Mouse (Mus musculus) limb, embryonic 10.5 days (tissue): ENCODE data around the gene Fam57b. TPM values are rescaled to one million over a fixed set of nuclear protein-coding genes. Genes with fewer than 3 reads are reported as not detected.

Source experiments
- DNase-seq: peaks from one replicate; pipeline ENCODE4 v3.0.0-alpha.2; 2017; ENCODE audit warnings: low spot score
- H3K27ac ChIP-seq: fragments of 300-500 bp; sonication (generic); 2 replicates; pipeline ENCODE4 v1.5.1; 2016; ENCODE audit warnings: mild to moderate bottlenecking
- H3K27me3 ChIP-seq: fragments of 300-500 bp; sonication (generic); 2 replicates; pipeline ENCODE4 v1.6.1; 2016; ENCODE audit warnings: low read depth, mild to moderate bottlenecking; ENCODE audit not compliant: poor library complexity, severe bottlenecking
- H3K36me3 ChIP-seq: fragments of 300-500 bp; sonication (generic); 2 replicates; pipeline ENCODE4 v1.6.1; 2016; ENCODE audit warnings: mild to moderate bottlenecking, moderate library complexity
- H3K4me1 ChIP-seq: fragments of 300-500 bp; sonication (generic); 2 replicates; pipeline ENCODE4 v1.6.1; 2016
- H3K4me3 ChIP-seq: fragments of 300-500 bp; sonication (generic); 2 replicates; pipeline ENCODE4 v1.5.1; 2016; ENCODE audit warnings: mild to moderate bottlenecking, moderate library complexity
- H3K9me3 ChIP-seq: fragments of 300-500 bp; sonication (generic); replicated peaks from 2 replicates; pipeline ENCODE4 v1.6.1; 2016; ENCODE audit warnings: mild to moderate bottlenecking
- WGBS: fragments of 180-500 bp; shearing (Covaris S2); methylation state at CpG from one replicate; pipeline ENCODE4 v1.1.7; 2016; 5-methylcytosine and 5-hydroxymethylcytosine counted together
- polyA plus RNA-seq: library from polyadenylated mRNA; unstranded; fragments of >200 nt; fragmentation: Nextera tagmentation; extraction: Ambion mirVana; gene quantifications from 2 replicates; pipeline ENCODE4 v1.2.1, GENCODE M21; 2016

Fam57b gene
- polyA plus RNA-seq, 1 experiment from 2014 or later, result 0.21 TPM

GRCm38 (mm10) chr7:126825952-126826351, 28.5 kb downstream of the Fam57b start:
- no peak for DNase-seq
- Histone ChIP-seq H3K36me3 (no peaks in the 10 kb centered on the region), H3K9me3 (no peaks in the 10 kb centered on the region), H3K4me1 (peaks cover 27% of the 10 kb centered on the region), H3K4me3 (no peak overlapping the region), H3K27ac (no peak overlapping the region), H3K27me3 (peaks cover 58% of the 10 kb centered on the region)
- WGBS, result 75% methylated on average over 5 of the region's 5 CpGs

DNA sequence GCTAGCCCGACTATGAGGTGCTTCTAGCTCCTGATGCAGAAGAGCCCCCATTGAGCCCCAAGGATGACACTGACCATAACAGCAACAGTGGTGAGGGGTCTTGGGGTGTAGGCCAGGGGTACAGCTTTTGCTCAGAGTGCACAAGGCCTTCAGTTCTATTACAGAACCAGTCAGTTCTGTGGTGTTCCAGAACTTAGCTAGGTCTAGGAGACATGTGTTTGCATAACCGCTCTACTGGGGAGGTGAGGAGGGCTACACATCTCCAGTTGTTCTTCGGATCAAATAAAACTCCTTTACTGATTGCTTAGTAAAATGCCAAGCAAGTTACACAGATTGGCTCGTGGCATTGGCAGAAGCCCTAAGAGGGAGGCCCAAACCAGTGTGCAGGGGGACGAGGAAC, 34.1 kb downstream of the Fam57b start, which contains the start of gene 4930451I11Rik:
TSS of gene 4930451I11Rik (minus strand) at position 101 of the 400 bp plus-strand sequence.
- no peaks in the 10 kb centered on the region for H3K36me3 ChIP-seq
- H3K4me3 ChIP-seq, result peak within 1 kb of the TSS; percentile 37
- H3K27ac ChIP-seq, result no peak within 1 kb of the TSS
- DNase-seq, result no peak
- WGBS, result 59% methylated on average over 5 of the region's 5 CpGs
- no peaks in the 10 kb centered on the region for H3K9me3 ChIP-seq
- H3K27me3 ChIP-seq, result peaks cover 31% of the 10 kb centered on the region
- H3K4me1 ChIP-seq, result peaks cover 30% of the 10 kb centered on the region

DNA sequence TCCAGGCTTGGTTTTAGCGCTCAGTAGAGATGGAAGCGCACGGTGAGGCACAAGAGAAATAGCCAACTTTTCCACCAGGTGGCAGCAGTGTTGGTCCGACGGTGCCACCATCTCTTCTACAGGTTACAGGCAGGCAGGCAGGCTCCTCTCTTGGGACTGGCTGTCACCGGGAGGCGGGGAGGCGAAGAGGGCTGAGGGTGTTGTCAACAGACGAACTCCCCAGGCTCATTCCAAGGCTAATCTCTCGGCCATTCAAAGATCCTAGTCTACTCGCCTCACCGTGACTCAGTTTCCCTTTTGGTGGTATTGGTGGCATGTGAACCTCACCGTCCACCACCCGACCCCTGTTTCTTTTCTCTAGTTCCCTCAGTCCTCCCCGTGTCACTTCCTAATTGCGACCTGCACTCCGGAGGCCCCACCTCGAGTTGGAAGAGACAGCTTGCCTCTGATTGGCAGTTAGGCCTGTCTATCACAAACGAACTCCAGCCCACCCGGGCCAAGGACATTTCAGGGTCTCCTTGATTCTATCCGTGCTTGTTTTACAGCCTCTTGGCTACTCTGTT, 34.6 kb downstream of the Fam57b start:
- Histone ChIP-seq H3K27me3 (peaks cover 31% of the 10 kb centered on the region), H3K4me1 (peaks cover 32% of the 10 kb centered on the region), H3K4me3 (peak overlapping the region; percentile 37), H3K36me3 (no peaks in the 10 kb centered on the region), H3K27ac (no peak overlapping the region), H3K9me3 (no peaks in the 10 kb centered on the region)
- 2% methylated on average over 21 of the region's 21 CpGs for WGBS
- DNase-seq, result peak; percentile 74

DNA sequence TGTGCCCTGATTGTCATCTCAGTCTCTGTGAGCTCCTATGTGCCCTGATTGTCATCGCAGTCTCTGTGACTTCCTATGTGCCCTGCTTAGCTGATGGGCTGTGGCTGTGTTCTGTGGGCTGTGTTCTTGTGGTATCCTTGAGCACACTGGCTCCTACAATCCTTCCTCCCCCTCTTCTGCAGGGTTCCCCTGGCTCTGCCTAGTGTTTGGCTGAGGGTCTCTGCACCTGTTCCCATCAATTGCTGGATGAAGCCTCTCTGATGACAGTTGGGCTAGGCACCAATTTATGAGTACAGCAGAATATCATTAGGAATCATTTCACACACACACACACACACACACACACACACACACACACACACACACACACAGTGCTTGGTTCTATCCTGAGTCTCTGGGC, 35.8 kb downstream of the Fam57b start:
- no peaks in the 10 kb centered on the region for H3K36me3 ChIP-seq
- H3K9me3 ChIP-seq, result no peaks in the 10 kb centered on the region
- H3K4me1 ChIP-seq, result peaks cover 32% of the 10 kb centered on the region
- H3K4me3 ChIP-seq, result no peak overlapping the region
- 95% methylated on average over 1 of the region's 1 CpGs for whole genome bisulfite sequencing
- no peak for DNase-seq
- peaks cover 31% of the 10 kb centered on the region for H3K27me3 ChIP-seq
- no peak overlapping the region for H3K27ac ChIP-seq

- WGBS, result 81% methylated on average over 9 of the region's 9 CpGs
- Histone ChIP-seq H3K4me1 (peaks cover 12% of the 10 kb centered on the region), H3K27ac (no peak overlapping the region), H3K4me3 (no peak overlapping the region), H3K27me3 (peaks cover 20% of the 10 kb centered on the region), H3K36me3 (no peaks in the 10 kb centered on the region), H3K9me3 (no peaks in the 10 kb centered on the region)
- DNase-seq, result no peak
Observed at GRCm38 (mm10) chr7:126843276-126843675, 45.8 kb downstream of the Fam57b start.

DNA sequence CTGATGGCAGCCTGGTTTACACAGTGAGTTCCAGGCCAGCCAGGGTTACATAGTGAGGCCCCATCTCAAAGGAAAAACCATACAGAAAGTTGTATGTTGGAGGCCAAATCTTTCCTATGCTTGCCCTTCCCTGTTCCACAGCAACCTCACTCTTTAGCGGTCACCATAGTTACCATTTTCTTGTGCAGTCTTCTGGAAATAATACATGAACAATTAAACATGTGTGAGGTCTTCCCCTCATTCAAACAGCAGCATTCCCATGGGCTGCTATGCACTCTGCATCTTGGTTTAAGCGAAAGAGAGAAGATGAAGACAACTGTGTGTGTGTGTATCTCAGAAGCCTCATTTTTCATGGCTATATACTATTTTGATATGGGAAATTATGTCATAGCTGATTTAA, 48.0 kb downstream of the Fam57b start:
- H3K36me3 ChIP-seq, result no peaks in the 10 kb centered on the region
- WGBS, result 92% methylated on average over 2 of the region's 2 CpGs
- no peak for DNase-seq
- peaks cover 18% of the 10 kb centered on the region for H3K4me1 ChIP-seq
- peaks cover 42% of the 10 kb centered on the region for H3K27me3 ChIP-seq
- no peaks in the 10 kb centered on the region for H3K9me3 ChIP-seq
- no peak overlapping the region for H3K27ac ChIP-seq
- H3K4me3 ChIP-seq, result no peak overlapping the region

GRCm38 (mm10) chr7:126847116-126847420, 49.6 kb downstream of the Fam57b start, which contains the start of gene Doc2a:
Gene Doc2a, plus strand, starts transcription at chr7:126847416.
- peaks cover 27% of the 10 kb centered on the region for H3K4me1 ChIP-seq
- 27% methylated on average over 4 of the region's 4 CpGs for WGBS
- H3K9me3 ChIP-seq, result no peaks in the 10 kb centered on the region
- DNase-seq, result no peak
- H3K27ac ChIP-seq, result peak within 1 kb of the TSS; percentile 78
- H3K4me3 ChIP-seq, result peak within 1 kb of the TSS; percentile 71
- H3K36me3 ChIP-seq, result peaks cover 13% of the 10 kb centered on the region
- H3K27me3 ChIP-seq, result peaks cover 54% of the 10 kb centered on the region

GRCm38 (mm10) chr7:126847421-126848398, 50.2 kb downstream of the Fam57b start:
- WGBS, result under 1% methylated on average over 74 of the region's 74 CpGs
- peak overlapping the region; percentile 71 for H3K4me3 ChIP-seq
- peaks cover 27% of the 10 kb centered on the region for H3K4me1 ChIP-seq
- peak overlapping the region; percentile 78 for H3K27ac ChIP-seq
- H3K36me3 ChIP-seq, result peaks cover 19% of the 10 kb centered on the region
- DNase-seq, result peak; percentile 70
- no peaks in the 10 kb centered on the region for H3K9me3 ChIP-seq
- H3K27me3 ChIP-seq, result peaks cover 54% of the 10 kb centered on the region

GRCm38 (mm10) chr7:126848794-126849193, 51.3 kb downstream of the Fam57b start:
- peak overlapping the region; percentile 78; the same call in 1 of the 2 replicates for H3K27ac ChIP-seq
- H3K9me3 ChIP-seq, result no peaks in the 10 kb centered on the region
- H3K4me3 ChIP-seq, result peak overlapping the region; percentile 71
- 36% methylated on average over 10 of the region's 10 CpGs for WGBS
- H3K4me1 ChIP-seq, result peaks cover 27% of the 10 kb centered on the region
- peaks cover 54% of the 10 kb centered on the region for H3K27me3 ChIP-seq
- DNase-seq, result no peak
- peaks cover 30% of the 10 kb centered on the region for H3K36me3 ChIP-seq

DNA sequence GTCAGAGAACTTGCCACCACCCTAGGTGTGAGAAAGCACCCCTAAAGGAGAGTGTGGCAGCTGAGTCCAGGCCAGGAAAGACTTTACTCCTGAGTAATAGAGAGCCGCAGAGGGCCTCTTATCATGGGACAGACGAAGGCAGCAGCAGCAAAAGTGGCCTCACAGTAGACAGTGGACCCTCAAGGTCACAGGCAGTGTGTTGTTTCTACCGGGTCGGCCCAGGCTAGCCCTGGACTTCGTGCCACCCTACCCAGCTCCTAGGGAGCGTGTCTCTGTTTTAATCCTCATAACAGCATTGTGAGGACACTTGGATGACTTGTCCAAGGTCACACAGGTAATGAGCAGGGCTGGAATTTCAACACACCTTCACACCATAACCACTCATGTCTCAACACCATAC, 52.7 kb downstream of the Fam57b start:
- Histone ChIP-seq H3K4me3 (no peak overlapping the region), H3K36me3 (peaks cover 44% of the 10 kb centered on the region), H3K27me3 (peaks cover 54% of the 10 kb centered on the region), H3K9me3 (no peaks in the 10 kb centered on the region), H3K4me1 (peaks cover 27% of the 10 kb centered on the region), H3K27ac (no peak overlapping the region)
- 86% methylated on average over 6 of the region's 6 CpGs for WGBS
- DNase-seq, result no peak

DNA sequence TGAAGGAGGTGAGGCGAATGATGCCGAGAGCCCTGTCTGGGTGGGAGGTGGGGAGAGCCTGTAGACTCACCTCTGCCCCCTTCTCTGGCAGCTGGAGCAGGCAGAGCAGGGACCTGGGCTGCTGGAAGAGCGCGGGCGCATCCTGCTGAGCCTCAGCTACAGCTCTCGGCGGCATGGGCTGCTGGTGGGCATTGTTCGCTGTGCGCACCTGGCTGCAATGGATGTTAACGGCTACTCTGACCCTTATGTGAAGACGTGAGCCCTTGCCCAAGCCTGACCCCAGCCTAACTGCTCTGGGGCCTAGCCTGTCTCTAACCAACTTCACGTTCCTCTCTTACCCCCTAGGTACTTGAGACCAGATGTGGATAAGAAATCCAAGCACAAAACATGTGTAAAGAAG, 53.7 kb downstream of the Fam57b start:
- no peak overlapping the region for H3K4me3 ChIP-seq
- peaks cover 27% of the 10 kb centered on the region for H3K4me1 ChIP-seq
- DNase-seq, result no peak
- peaks cover 54% of the 10 kb centered on the region for H3K36me3 ChIP-seq
- no peaks in the 10 kb centered on the region for H3K9me3 ChIP-seq
- 40% methylated on average over 12 of the region's 12 CpGs for WGBS
- peak overlapping the region; percentile 42; the same call in 1 of the 2 replicates for H3K27ac ChIP-seq
- peaks cover 54% of the 10 kb centered on the region for H3K27me3 ChIP-seq

DNA sequence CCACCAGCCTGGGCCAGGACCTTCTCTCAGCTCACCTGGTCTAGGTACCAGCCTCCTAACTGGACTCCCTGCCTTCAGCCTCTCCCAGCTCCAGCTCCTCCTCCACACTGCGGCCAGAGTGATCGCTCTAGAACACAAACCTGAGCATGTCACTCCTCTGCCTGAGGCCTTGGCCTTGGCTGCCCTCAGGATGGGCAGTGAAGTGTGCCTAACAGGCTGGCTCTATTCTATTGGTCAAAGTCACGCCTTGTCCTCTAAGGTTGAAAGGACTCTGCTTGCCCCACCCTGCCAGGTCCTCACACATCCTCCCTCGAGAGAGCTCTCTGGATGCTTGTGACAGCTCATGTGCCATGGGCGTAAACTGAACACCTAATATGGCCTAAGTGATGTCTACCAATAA, 56.0 kb downstream of the Fam57b start:
- 88% methylated on average over 5 of the region's 5 CpGs for WGBS
- Histone ChIP-seq H3K9me3 (no peaks in the 10 kb centered on the region), H3K4me1 (peaks cover 13% of the 10 kb centered on the region), H3K36me3 (peaks cover 77% of the 10 kb centered on the region), H3K27me3 (peaks cover 33% of the 10 kb centered on the region), H3K27ac (no peak overlapping the region), H3K4me3 (no peak overlapping the region)
- no peak for DNase-seq

DNA sequence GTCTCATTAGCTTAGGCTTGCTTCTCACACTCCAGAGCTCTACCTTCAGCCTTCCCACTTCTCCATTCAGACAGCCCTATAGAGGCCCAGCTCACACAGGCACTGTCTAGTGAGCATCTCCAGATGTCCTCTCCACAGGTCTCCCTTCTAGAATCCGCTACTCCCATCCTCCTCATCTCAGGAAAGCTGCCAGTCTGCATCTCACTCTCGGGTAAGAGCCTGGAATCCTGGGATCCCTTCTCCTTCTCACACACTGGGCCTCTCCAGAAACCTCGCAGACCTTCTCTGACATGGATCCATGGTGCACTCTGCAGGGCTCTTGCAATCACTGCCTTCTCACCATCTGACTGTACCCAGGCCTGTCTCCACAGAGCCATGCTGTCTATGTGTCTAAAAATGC, 58.2 kb downstream of the Fam57b start:
- H3K4me1 ChIP-seq, result peaks cover 10% of the 10 kb centered on the region
- no peak overlapping the region for H3K4me3 ChIP-seq
- WGBS, result 84% methylated on average over 3 of the region's 3 CpGs
- DNase-seq, result no peak
- H3K27ac ChIP-seq, result no peak overlapping the region
- H3K9me3 ChIP-seq, result no peaks in the 10 kb centered on the region
- H3K27me3 ChIP-seq, result peaks cover 11% of the 10 kb centered on the region
- peaks cover 98% of the 10 kb centered on the region for H3K36me3 ChIP-seq
